Mouse (Mus musculus): ENCODE measurements around the gene Hes2. TPM values are rescaled to one million over a fixed set of nuclear protein-coding genes. Genes with fewer than 3 reads are reported as not detected.

The Hes2 gene
- polyA plus RNA-seq, 1 experiment from 2014 or later, result not detected

- Histone ChIP-seq H3K9me3 (ENCODE audit: low read length) (no peaks in the 10 kb centered on the region), H3K4me2 (ENCODE audit: low read depth, low read length) (peak overlapping the region; percentile 24), H3K4me3 (ENCODE audit: low read depth, low read length) (no peak overlapping the region), H3K9ac (replicated peaks) (no peak overlapping the region), H3K4me1 (ENCODE audit: insufficient read depth) (peaks cover 19% of the 10 kb centered on the region), H3K36me3 (replicated peaks; ENCODE audit: insufficient read depth, low read length) (no peaks in the 10 kb centered on the region), H3K27ac (ENCODE audit: low read depth) (0 out of 2 replicates have a peak overlapping the region, but pooled peaks have one; percentile 45), H3K27me3 (ENCODE audit: insufficient read depth, low read length) (no peaks in the 10 kb centered on the region)
- peak; percentile 34 for ATAC-seq
- TF ChIP-seq EP300 (IDR thresholded peaks at IDR 0.05; ENCODE audit: low read depth) (no peak), CTCF (IDR thresholded peaks at IDR 0.05; ENCODE audit: low read depth) (no peak)
- no peak for DNase-seq
- WGBS (ENCODE audit: insufficient replicate concordance), result 44% methylated on average over 14 of the region's 14 CpGs
These were observed 27.8 kb downstream of the Hes2 start for GRCm38 (mm10) chr4:152186205-152187082.

- ATAC-seq, result no peak
- no peaks in the 10 kb centered on the region for H3K27me3 ChIP-seq (ENCODE audit: insufficient read depth, low read length)
- H3K36me3 ChIP-seq (replicated peaks; ENCODE audit: insufficient read depth, low read length), result no peaks in the 10 kb centered on the region
- 72% methylated on average over 9 of the region's 9 CpGs for WGBS (ENCODE audit: insufficient replicate concordance)
- H3K9ac ChIP-seq (replicated peaks), result no peak overlapping the region
- TF ChIP-seq EP300 (IDR thresholded peaks at IDR 0.05; ENCODE audit: low read depth), result no peak
- no peak for TF ChIP-seq CTCF (IDR thresholded peaks at IDR 0.05; ENCODE audit: low read depth)
- no peaks in the 10 kb centered on the region for H3K9me3 ChIP-seq (ENCODE audit: low read length)
- DNase-seq, result no peak
- H3K4me3 ChIP-seq (ENCODE audit: low read depth, low read length), result no peak overlapping the region
- H3K4me1 ChIP-seq (ENCODE audit: insufficient read depth), result peaks cover 19% of the 10 kb centered on the region
- H3K4me2 ChIP-seq (ENCODE audit: low read depth, low read length), result no peak overlapping the region
- H3K27ac ChIP-seq (ENCODE audit: low read depth), result peak overlapping the region; percentile 29; the same call in 1 of the 2 replicates
These were observed 28.5 kb downstream of the Hes2 start for GRCm38 (mm10) chr4:152187142-152187541.

GRCm38 (mm10) chr4:152188651-152189050, 30.0 kb downstream of the Hes2 start:
- no peak overlapping the region for H3K27ac ChIP-seq (ENCODE audit: low read depth)
- H3K9ac ChIP-seq (replicated peaks), result no peak overlapping the region
- H3K36me3 ChIP-seq (replicated peaks; ENCODE audit: insufficient read depth, low read length), result no peaks in the 10 kb centered on the region
- H3K27me3 ChIP-seq (ENCODE audit: insufficient read depth, low read length), result no peaks in the 10 kb centered on the region
- no peaks in the 10 kb centered on the region for H3K9me3 ChIP-seq (ENCODE audit: low read length)
- 85% methylated on average over 2 of the region's 2 CpGs for WGBS (ENCODE audit: insufficient replicate concordance)
- no peak for ATAC-seq
- peaks cover 19% of the 10 kb centered on the region for H3K4me1 ChIP-seq (ENCODE audit: insufficient read depth)
- H3K4me2 ChIP-seq (ENCODE audit: low read depth, low read length), result no peak overlapping the region
- no peak for DNase-seq
- H3K4me3 ChIP-seq (ENCODE audit: low read depth, low read length), result no peak overlapping the region
- no peak for TF ChIP-seq CTCF (IDR thresholded peaks at IDR 0.05; ENCODE audit: low read depth)

GRCm38 (mm10) chr4:152189071-152189470, 30.4 kb downstream of the Hes2 start:
- Histone ChIP-seq H3K4me3 (ENCODE audit: low read depth, low read length) (no peak overlapping the region), H3K9me3 (ENCODE audit: low read length) (no peaks in the 10 kb centered on the region), H3K27me3 (ENCODE audit: insufficient read depth, low read length) (no peaks in the 10 kb centered on the region), H3K4me2 (ENCODE audit: low read depth, low read length) (no peak overlapping the region), H3K9ac (replicated peaks) (no peak overlapping the region), H3K36me3 (replicated peaks; ENCODE audit: insufficient read depth, low read length) (no peaks in the 10 kb centered on the region), H3K4me1 (ENCODE audit: insufficient read depth) (peaks cover 19% of the 10 kb centered on the region), H3K27ac (ENCODE audit: low read depth) (no peak overlapping the region)
- 71% methylated on average over 6 of the region's 6 CpGs for WGBS (ENCODE audit: insufficient replicate concordance)
- no peak for TF ChIP-seq CTCF (IDR thresholded peaks at IDR 0.05; ENCODE audit: low read depth)
- TF ChIP-seq EP300 (IDR thresholded peaks at IDR 0.05; ENCODE audit: low read depth), result no peak
- DNase-seq, result no peak
- ATAC-seq, result no peak

- Histone ChIP-seq H3K9ac (replicated peaks) (no peak overlapping the region), H3K4me3 (ENCODE audit: low read depth, low read length) (no peak overlapping the region)
- TF ChIP-seq EP300 (IDR thresholded peaks at IDR 0.05; ENCODE audit: low read depth), result no peak
- TF ChIP-seq CTCF (IDR thresholded peaks at IDR 0.05; ENCODE audit: low read depth), result no peak
These were observed 31.0 kb downstream of the Hes2 start for GRCm38 (mm10) chr4:152189691-152190090.

GRCm38 (mm10) chr4:152190096-152190653, 31.5 kb downstream of the Hes2 start:
- H3K9me3 ChIP-seq (ENCODE audit: low read length), result no peaks in the 10 kb centered on the region
- H3K4me3 ChIP-seq (ENCODE audit: low read depth, low read length), result no peak overlapping the region
- DNase-seq, result no peak
- 39% methylated on average over 11 of the region's 11 CpGs for WGBS (ENCODE audit: insufficient replicate concordance)
- TF ChIP-seq CTCF (IDR thresholded peaks at IDR 0.05; ENCODE audit: low read depth) (no peak), EP300 (IDR thresholded peaks at IDR 0.05; ENCODE audit: low read depth) (no peak)
- H3K4me2 ChIP-seq (ENCODE audit: low read depth, low read length), result no peak overlapping the region
- peak; percentile 20; the same call in 1 of the 2 replicates for ATAC-seq
- H3K36me3 ChIP-seq (replicated peaks; ENCODE audit: insufficient read depth, low read length), result no peaks in the 10 kb centered on the region
- H3K27ac ChIP-seq (ENCODE audit: low read depth), result 0 out of 2 replicates have a peak overlapping the region, but pooled peaks have one; percentile 0
- H3K4me1 ChIP-seq (ENCODE audit: insufficient read depth), result peaks cover 19% of the 10 kb centered on the region
- no peaks in the 10 kb centered on the region for H3K27me3 ChIP-seq (ENCODE audit: insufficient read depth, low read length)
- H3K9ac ChIP-seq (replicated peaks), result no peak overlapping the region

More at GRCm38 (mm10) chr4:152189691-152190090, 31.0 kb downstream of the Hes2 start:
- peaks cover 19% of the 10 kb centered on the region for H3K4me1 ChIP-seq (ENCODE audit: insufficient read depth)
- H3K4me2 ChIP-seq (ENCODE audit: low read depth, low read length), result no peak overlapping the region
- WGBS (ENCODE audit: insufficient replicate concordance), result 66% methylated on average over 4 of the region's 4 CpGs
- DNase-seq, result no peak
- no peaks in the 10 kb centered on the region for H3K36me3 ChIP-seq (replicated peaks; ENCODE audit: insufficient read depth, low read length)
- no peaks in the 10 kb centered on the region for H3K27me3 ChIP-seq (ENCODE audit: insufficient read depth, low read length)
- no peak for ATAC-seq
- H3K27ac ChIP-seq (ENCODE audit: low read depth), result no peak overlapping the region
- no peaks in the 10 kb centered on the region for H3K9me3 ChIP-seq (ENCODE audit: low read length)

All from liver, postnatal 0 days (tissue).